Mouse (Mus musculus) left cerebral cortex, adult 9 months (tissue): ENCODE measurements around the gene Arih1.

Experiments used
- DNase-seq, 2 experiments: peaks; one replicate each; pipeline ENCODE4 v3.0.0; 2022; ENCODE audit warnings: low spot score in 2 of 2

Gene Arih1

DNA sequence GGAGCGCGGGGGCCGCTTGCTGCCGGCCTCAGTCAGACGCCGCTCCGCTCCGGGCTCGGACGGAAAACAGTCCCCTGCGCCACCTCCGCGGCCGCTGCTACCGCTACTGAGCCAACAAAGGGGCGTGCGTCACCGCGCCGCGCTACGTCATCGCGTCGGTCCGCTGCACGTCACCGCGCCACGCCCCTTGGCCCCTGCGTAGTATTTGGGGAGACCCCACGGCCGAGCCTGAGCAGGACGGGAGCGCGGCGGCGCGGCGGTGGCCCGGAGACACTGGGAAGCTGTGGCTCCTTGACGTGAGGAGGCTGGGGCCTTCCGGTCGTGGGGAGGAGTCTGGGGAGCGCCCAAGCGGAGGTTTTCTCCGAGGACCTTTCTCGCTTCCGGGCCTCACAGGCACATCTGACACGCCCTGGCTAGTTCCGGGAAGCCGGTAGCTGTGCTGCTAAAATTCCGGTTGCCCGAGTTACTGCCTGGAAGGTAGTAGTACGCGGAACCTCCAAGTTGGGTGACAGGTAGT is at the start of gene Arih1:
TSS of gene Arih1 (minus strand) at position 70 of the 517 bp plus-strand sequence.
- peak; percentile 96 to 99 for DNase-seq

GRCm38 (mm10) chr9:59533889-59534288 is 47.5 kb upstream of the Arih1 start:
- no peak for DNase-seq

DNA sequence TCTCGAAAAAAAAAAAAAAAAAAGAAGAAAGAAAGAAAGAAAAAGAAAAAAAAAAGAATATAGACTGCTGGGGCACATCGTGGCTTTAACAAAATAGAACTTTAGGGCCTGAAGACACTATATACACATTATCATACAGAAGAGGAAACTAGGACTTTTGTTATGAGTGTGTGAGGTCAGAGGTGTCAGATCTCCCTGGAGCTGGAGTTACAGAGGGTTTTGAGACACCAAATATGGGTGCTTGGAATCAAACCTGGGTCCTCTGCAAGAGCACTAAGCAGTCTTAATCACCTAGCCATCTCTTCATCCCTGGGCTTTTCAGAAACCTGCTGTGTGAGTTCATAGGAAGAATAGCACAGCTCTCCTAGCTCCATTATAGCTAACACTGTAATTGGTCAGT is 47.0 kb upstream of the Arih1 start:
- DNase-seq = no peak

GRCm38 (mm10) chr9:59531645-59532044 is 45.2 kb upstream of the Arih1 start:
- DNase-seq = no peak

GRCm38 (mm10) chr9:59528274-59528673 is 41.9 kb upstream of the Arih1 start:
- DNase-seq = no peak

DNA sequence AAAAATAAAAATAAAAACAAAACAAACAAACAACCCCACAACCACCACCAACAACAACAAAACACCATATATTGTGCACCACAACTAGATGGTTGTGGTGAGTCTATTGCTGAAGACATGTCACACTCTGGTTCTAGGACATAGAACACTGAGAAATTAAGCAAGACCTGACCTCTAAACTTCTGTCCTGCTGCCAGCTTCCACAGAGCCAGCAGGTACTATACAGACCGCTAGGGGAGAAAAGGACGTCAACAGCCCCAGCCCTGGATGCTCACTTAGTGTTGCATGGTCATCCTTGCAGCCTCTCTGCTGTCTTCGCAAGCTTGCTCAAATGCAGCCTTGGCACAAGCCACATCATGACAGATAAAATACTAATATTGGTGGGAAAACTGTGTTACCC is 41.2 kb upstream of the Arih1 start:
- no peak for DNase-seq

DNA sequence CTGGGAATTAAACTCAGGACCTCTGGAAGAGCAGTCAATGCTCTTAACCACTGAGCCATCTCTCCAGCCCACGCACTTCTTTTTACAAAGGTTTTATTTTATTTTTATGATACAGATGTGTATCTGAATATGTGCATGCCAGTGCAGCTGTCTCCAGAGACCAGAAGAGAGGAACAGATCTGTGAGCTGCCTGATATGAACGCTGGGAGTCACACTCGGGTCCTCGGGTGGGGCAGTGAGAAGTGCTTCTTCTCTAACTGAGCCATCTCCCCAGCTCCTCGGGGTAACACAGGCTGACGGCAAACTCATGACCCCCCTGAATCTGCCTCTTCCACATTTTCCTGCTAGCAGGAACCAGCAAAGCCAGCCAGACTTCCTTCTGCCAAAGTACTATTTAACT is 40.3 kb upstream of the Arih1 start:
- no peak for DNase-seq

DNA sequence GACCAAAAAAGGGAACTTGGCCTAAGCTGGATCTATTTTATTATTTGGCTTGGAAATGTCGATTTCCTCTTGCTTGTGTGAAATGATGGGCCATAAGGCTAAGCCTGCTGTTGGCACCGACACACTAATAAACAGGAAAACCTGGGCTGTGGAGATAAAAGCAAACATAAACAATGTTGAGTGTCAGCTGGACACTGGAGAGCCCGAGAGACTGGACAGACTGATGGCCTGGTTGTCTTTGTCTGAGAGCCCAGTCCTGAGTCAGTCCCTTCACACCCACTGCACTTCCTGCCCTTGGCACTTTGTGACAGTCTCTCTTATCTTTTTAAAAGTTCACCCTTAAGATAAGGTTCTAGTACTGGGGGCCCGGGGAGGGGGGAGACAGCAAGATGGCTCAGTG is 36.5 kb upstream of the Arih1 start:
- no peak for DNase-seq

- DNase-seq = no peak
Observed at GRCm38 (mm10) chr9:59519396-59519795, 33.0 kb upstream of the Arih1 start.

DNA sequence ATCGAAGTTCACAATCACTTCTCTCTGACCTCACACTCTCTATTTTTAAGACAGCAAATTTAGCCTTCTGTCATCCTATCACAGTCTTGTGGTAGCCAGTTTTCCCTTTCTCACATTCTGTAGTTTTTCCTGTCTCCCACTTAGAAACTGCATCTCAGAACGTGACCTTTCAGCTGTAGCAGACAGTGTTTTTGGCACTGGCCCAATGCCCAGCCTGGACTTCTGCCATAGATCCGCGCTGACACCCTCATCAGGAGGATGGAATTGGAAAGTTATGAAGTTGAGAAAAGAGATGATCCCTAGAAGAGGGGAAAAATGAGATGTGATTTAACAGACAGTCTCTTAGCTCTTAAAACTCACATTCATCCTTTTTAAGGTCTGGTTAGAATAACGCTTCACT is 32.6 kb upstream of the Arih1 start:
- no peak for DNase-seq

DNA sequence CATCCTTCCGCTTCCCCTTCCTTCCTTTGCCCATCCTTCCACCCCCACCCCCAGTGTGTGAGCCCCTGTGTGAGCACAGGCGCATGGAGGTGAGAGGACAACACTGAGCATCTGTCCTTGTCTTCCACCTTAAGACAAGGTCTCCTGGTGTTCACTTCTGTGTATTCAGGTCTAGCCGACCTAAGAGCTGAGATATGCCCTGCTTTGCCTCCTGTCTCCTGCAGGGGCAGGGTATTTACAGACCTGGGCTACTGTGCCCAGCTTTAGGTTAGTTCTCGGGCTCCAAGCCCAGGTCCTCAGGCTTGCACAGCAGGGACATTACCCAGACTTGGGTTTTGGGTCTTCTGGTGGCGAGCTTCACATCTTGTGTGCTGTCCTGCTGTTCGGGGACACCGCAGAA is 30.7 kb upstream of the Arih1 start:
- DNase-seq = no peak

DNA sequence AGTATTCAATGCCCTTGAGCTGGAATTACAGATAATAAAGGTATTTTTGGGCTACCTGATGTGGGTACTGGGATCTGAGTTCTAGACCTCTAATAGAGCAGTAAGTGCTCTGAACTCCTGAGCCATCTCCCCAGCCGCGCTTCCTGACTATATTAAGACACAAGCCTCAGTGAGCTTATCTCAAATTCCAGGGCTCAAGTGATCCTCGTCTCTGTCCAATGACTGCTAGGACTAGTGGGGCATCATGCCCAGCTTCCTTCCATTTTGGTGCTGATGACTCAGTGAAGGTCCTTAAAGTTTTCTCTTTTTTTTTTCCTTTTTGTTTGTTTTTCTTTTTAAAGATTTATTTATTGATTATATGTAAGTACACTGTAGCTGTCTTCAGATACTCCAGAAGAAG is 28.7 kb upstream of the Arih1 start:
- no peak for DNase-seq

- no peak for DNase-seq
Observed at GRCm38 (mm10) chr9:59512381-59512780, 26.0 kb upstream of the Arih1 start.

DNA sequence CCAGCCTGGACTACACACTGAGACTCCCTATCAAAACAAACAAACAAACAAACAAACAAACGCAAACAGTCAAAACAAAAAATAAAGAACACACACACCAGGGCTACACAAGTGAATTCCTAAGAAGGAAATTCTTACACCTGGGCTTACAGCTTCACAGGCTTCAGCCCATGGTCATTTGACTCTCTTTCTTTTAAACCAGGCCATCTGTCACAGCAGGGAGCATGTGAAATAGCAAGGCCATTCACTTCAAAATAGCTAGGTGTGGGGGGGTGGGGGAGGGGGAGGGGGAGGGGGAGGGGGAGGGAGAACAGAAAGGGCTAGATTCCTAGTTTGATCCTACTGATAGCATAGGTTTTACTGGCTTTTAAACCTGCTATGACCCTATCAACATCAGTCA is 21.7 kb upstream of the Arih1 start:
- DNase-seq = no peak

- no peak for DNase-seq
Observed at GRCm38 (mm10) chr9:59487331-59487730, 913 bp upstream of the Arih1 start.

DNA sequence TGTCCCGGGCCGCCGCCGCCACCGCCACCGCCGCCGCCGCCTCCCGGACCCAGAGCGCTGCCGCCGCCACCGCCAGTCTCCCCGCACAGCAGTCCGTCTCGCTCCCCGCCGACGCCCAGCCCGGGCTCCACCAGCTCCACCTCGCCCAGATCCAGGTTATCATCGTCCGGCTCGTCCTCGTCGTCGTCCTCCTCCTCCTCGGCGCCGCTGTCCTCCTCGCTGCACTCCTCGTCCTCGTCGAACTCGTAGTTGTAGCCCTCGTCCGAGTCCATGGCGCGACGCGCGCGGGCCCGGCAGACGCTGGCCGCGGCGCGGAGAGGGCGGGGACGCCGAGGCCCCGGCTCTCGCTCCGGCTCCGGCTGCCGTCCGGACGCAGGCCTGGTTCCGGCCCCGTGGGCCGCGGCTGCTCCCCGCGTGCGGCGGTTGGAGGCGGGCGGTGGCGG is 321 bp downstream of the Arih1 start:
- DNase-seq = peak in 1 of 2 experiments; percentile 8

- DNase-seq = peak in 1 of 2 experiments; percentile 30
Observed at GRCm38 (mm10) chr9:59485511-59486075, 825 bp downstream of the Arih1 start.

- DNase-seq = no peak
Observed at GRCm38 (mm10) chr9:59484760-59485159, 1.7 kb downstream of the Arih1 start.

- no peak for DNase-seq
Observed at GRCm38 (mm10) chr9:59482419-59482818, 4.0 kb downstream of the Arih1 start.

- DNase-seq = no peak
Observed at GRCm38 (mm10) chr9:59476617-59477016, 9.8 kb downstream of the Arih1 start.

GRCm38 (mm10) chr9:59474838-59475237 is 11.6 kb downstream of the Arih1 start:
- no peak for DNase-seq

DNA sequence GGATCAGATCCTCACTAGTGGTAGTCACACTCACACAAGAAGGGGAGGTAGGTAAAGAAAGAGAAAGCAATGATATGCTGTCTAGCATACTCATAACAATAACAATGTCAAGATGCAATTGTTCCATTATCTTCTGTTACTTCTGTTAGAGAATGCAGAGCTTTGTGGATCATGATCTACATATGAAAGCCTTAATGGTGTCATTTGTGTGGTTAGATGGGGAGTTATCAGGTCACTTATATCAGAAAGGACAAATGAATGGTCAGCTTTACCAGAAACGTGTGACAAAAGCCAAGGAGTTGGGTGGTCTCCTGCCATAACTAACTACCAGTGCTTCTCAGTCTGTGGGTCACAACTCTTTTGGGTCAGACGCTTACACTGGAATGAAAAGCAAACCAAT is 13.2 kb downstream of the Arih1 start:
- DNase-seq = no peak

DNA sequence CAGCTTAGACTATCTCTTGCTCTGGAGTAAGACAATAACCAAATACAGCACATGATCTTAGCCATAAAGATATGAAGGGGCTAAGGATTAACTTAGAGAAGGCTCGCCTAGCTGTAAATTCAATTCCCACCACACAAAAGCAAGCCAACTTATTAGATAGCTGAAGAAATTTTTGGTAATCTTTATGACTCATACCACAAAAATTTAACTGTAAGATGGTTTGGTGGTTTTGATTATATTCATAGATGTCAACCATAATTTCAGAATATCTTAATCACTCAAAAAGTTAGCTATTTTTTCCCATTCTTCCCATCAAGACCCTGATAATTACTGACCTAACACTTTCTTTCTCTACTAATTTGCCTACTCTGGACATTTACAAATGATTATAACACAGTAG is 17.0 kb downstream of the Arih1 start:
- no peak for DNase-seq

DNA sequence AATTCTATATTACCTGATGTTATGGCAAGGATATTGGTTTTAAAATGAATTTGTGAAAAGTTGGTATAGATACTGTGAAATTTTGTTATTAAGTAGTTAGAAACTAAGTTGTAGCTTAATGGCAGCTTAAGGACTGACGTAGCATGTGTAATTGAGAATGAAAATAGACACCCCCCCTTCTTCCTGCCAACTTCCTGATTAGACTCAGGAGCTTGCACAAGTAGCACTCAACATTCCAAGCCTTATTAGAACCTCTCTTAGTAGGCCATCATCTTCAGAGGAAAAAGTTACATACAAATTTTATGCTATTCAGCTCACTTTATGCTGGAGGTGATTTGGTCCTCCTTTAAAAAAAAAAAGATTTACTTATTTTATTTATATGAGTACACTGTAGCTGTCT is 22.1 kb downstream of the Arih1 start:
- no peak for DNase-seq
